Mouse (Mus musculus) C2C12 (cell line): Measurements from ENCODE around the gene Gm8677. TPM values are rescaled to one million over a fixed set of nuclear protein-coding genes. Genes with fewer than 3 reads are reported as not detected.
"Not testable (repeated sequence)": the region's sequence is repeated elsewhere in the genome, so short reads cannot be mapped to it uniquely, and the experiment has no call there.

Experiments
- H3K27me3 ChIP-seq: one replicate; pipeline ENCODE4 v1.6.1; 2011; ENCODE audit not compliant: control insufficient read depth, insufficient read depth, insufficient read length
- H3K36me3 ChIP-seq: one replicate; pipeline ENCODE4 v1.6.1; 2011; ENCODE audit not compliant: control insufficient read depth, insufficient read depth
- H3K4me3 ChIP-seq: one replicate; pipeline ENCODE4 v1.5.1; 2011; ENCODE audit warnings: mild to moderate bottlenecking, control low read depth; ENCODE audit not compliant: poor library complexity, insufficient read depth, severe bottlenecking
- H3K79me2 ChIP-seq: one replicate; pipeline ENCODE4 v1.6.1; 2011; ENCODE audit not compliant: control insufficient read depth, insufficient read depth
- H3K79me3 ChIP-seq: one replicate; pipeline ENCODE4 v1.6.1; 2011; ENCODE audit warnings: low read depth, control low read depth
- H3ac ChIP-seq: one replicate; pipeline ENCODE3; 2011; ENCODE audit warnings: low read depth; ENCODE audit not compliant: control insufficient read depth, insufficient read length
- long read RNA-seq, 2 experiments: library from polyadenylated mRNA; unstranded; transcript quantifications; one replicate each; pipeline ENCODE4 v2.0.0; 2019 to 2020
- polyA plus RNA-seq: library from polyadenylated mRNA; unstranded; fragments of >200 nt; fragmentation: generic; extraction: Trizol; gene quantifications from one replicate; pipeline ENCODE4 v1.2.1, GENCODE M21; 2012; ENCODE audit warnings: missing spikeins

Gene Gm8677
- not detected for polyA plus RNA-seq
- long read RNA-seq, experiment 1: 0 reads
- long read RNA-seq, experiment 2: 0 reads

DNA sequence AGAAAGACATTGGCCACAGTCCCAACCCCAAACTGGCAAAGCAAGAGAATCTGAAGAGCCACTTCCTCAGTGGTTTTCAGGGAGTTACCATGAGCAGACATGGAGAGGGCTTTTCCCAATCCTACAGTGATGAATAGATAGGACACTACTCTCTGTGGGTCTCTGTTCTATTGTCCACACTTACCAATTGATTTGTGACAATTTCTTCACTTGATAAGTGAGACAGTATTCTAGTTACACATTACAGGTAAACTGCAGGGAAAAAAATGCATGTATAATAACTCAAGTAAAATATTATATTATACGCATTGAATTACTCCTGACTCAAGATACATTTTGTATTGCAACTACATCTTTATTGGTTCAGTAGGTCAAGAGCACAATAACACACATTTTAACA, at the start of gene Gm8677:
Gene Gm8677 (minus strand): TSS at position 101 of the 400 bp plus-strand sequence.
- not testable (repeated sequence) for H3K79me3 ChIP-seq, H3K36me3 ChIP-seq, H3K27me3 ChIP-seq, H3K79me2 ChIP-seq, H3K4me3 ChIP-seq, H3ac ChIP-seq

DNA sequence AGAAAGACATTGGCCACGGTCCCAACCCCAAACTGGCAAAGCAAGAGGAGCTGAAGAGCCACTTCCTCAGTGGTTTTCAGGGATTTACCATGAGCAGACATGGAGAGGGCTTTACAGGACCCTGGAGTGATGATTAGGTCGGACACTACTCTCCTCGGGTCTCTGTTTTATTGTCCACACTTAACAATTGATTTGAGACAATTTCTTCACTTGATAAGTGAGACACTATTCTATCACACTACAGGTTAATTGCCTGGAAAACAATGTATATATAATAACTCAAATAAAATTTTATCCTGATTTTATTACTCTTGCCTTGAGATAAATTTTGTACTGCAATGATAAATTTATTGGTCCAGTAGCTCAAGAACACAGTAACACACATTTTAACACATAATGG, 30.6 kb upstream of the Gm8677 start, which contains the start of gene Gm4201:
Gene Gm4201 (minus strand): TSS at position 101 of the 400 bp plus-strand sequence.
- not testable (repeated sequence) for H3K79me2 ChIP-seq, H3K4me3 ChIP-seq, H3K27me3 ChIP-seq, H3ac ChIP-seq, H3K79me3 ChIP-seq, H3K36me3 ChIP-seq

DNA sequence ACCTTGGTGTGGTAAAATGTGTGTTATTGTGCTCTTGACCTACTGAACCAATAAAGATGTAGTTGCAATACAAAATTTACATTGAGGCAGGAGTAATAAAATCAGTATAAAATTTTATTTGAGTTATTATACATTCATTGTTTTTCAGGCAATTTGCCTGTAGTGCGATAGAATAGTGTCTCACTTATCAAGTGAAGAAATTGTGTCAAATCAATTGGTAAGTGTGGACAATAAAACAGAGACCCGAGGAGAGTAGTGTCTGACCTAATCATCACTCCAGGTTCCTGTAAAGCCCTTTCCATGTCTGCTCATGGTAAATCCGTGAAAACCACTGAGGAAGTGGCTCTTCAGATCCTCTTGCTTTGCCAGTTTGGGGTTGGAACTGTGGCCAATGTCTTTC, 12.0 kb downstream of the Gm8677 start, which contains the start of gene Vmn1r152:
Gene Vmn1r152 (plus strand): TSS at position 301 of the 400 bp plus-strand sequence.
- H3K79me2 ChIP-seq, H3K4me3 ChIP-seq, H3K36me3 ChIP-seq, H3ac ChIP-seq, H3K27me3 ChIP-seq, H3K79me3 ChIP-seq: not testable (repeated sequence)

DNA sequence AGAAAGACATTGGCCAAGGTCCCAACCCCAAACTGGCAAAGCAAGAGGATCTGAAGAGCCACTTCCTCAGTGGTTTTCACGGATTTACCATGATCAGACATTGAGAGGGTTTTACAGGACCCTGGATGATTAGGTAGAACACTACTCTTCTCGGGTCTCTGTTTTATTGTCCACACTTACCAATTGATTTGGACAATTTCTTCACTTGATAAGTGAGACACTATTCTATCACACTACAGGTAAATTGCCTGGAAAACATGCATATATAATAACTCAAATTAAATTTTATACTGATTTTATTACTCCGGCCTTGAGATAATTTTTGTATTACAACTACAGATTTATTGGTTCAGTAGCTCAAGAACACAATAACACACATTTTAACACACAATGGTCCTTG, 35.1 kb downstream of the Gm8677 start, which contains the start of gene Vmn1r151:
Gene Vmn1r151 (minus strand): TSS at position 101 of the 400 bp plus-strand sequence.
- not testable (repeated sequence) for H3K36me3 ChIP-seq, H3K79me3 ChIP-seq, H3ac ChIP-seq, H3K79me2 ChIP-seq, H3K27me3 ChIP-seq, H3K4me3 ChIP-seq

Other genes starting within 250 kb of the Gm8677 start
- gene Gm4187, start 205.2 kb downstream of the Gm8677 start, polyA plus RNA-seq: not detected
- not detected for gene Gm8660, start 163.8 kb downstream of the Gm8677 start, polyA plus RNA-seq
- gene Vmn1r148, start 121.3 kb downstream of the Gm8677 start, polyA plus RNA-seq: not detected
- not detected for gene Vmn1r149, start 96.7 kb downstream of the Gm8677 start, polyA plus RNA-seq
- not detected for gene Gm10665, start 70.8 kb downstream of the Gm8677 start, polyA plus RNA-seq
- gene Vmn1r151, start 35.2 kb downstream of the Gm8677 start, polyA plus RNA-seq: not detected
- not detected for gene Vmn1r152, start 11.9 kb downstream of the Gm8677 start, polyA plus RNA-seq
- not detected for gene Gm4201, start 30.5 kb upstream of the Gm8677 start, polyA plus RNA-seq
- not detected for gene Gm4565, start 53.2 kb upstream of the Gm8677 start, polyA plus RNA-seq
- not detected for gene Vmn1r155, start 123.1 kb upstream of the Gm8677 start, polyA plus RNA-seq
- gene Gm8693, start 157.4 kb upstream of the Gm8677 start, polyA plus RNA-seq: not detected
- not detected for gene Gm4567, start 184.8 kb upstream of the Gm8677 start, polyA plus RNA-seq
- not detected for gene Vmn1r157, start 226.8 kb upstream of the Gm8677 start, polyA plus RNA-seq